Mouse (Mus musculus) heart, embryonic 11.5 days (tissue): ENCODE measurements at regions not wholly inside any gene's neighbourhood (a gene's known extent, or its start where the extent isn't known, plus 50 kb on each side); places are given as distances from the start of the nearest gene placed in this dataset. TPM values are rescaled to one million over a fixed set of nuclear protein-coding genes. Genes with fewer than 3 reads are reported as not detected.

Experiments
- ATAC-seq: fragments of 200-750 bp; cut with Nextera tagmentation; replicated peaks from 2 replicates; pipeline ENCODE4 v1.8.0; 2017; ENCODE audit warnings: moderate library complexity; ENCODE audit not compliant: insufficient number of reproducible peaks, low FRiP score, low TSS enrichment
- H3K27ac ChIP-seq: fragments of 300-500 bp; sonication (generic); 2 replicates; pipeline ENCODE4 v1.5.1; 2014; ENCODE audit warnings: mild to moderate bottlenecking, low read depth, low read length
- H3K27me3 ChIP-seq: fragments of 300-500 bp; sonication (generic); 2 replicates; pipeline ENCODE4 v1.6.1; 2014; ENCODE audit warnings: mild to moderate bottlenecking, low read length, mixed read lengths; ENCODE audit not compliant: control insufficient read depth, insufficient read depth
- H3K36me3 ChIP-seq: fragments of 300-500 bp; sonication (generic); 2 replicates; pipeline ENCODE4 v1.6.1; 2014; ENCODE audit warnings: mild to moderate bottlenecking, low read length, moderate library complexity, mixed read lengths; ENCODE audit not compliant: control insufficient read depth, insufficient read depth
- H3K4me1 ChIP-seq: fragments of 300-500 bp; sonication (generic); 2 replicates; pipeline ENCODE4 v1.6.1; 2014; ENCODE audit warnings: low read length; ENCODE audit not compliant: control insufficient read depth, insufficient read depth
- H3K4me2 ChIP-seq: fragments of 300-500 bp; sonication (generic); 2 replicates; pipeline ENCODE4 v1.6.1; 2014; ENCODE audit warnings: mild to moderate bottlenecking, moderate library complexity
- H3K4me3 ChIP-seq: fragments of 300-500 bp; sonication (generic); 2 replicates; pipeline ENCODE4 v1.5.1; 2014; ENCODE audit warnings: low read depth, low read length
- H3K9ac ChIP-seq: fragments of 300-500 bp; sonication (generic); 2 replicates; pipeline ENCODE4 v1.6.1; 2014; ENCODE audit warnings: mild to moderate bottlenecking, low read depth, low read length, moderate library complexity
- H3K9me3 ChIP-seq: fragments of 300-500 bp; sonication (generic); replicated peaks from 2 replicates; pipeline ENCODE4 v1.6.1; 2016; ENCODE audit warnings: low read length; ENCODE audit not compliant: control insufficient read depth
- WGBS: fragments of 180-500 bp; shearing (Covaris S2); extraction: QIAGEN DNeasy Blood & Tissue Kit; methylation state at CpG from one replicate; pipeline ENCODE4 v1.1.7; 2014; ENCODE audit not compliant: insufficient replicate concordance; 5-methylcytosine and 5-hydroxymethylcytosine counted together
- microRNA-seq: library from miRNA; unstranded; fragments of <30 nt; microRNA quantifications from one replicate; pipeline ENCODE4, GENCODE M21; 2016; ENCODE audit warnings: borderline number of aligned reads

- Histone ChIP-seq H3K9me3 (no peaks in the 10 kb centered on the region), H3K9ac (no peak overlapping the region), H3K4me3 (no peak overlapping the region), H3K27ac (no peak overlapping the region), H3K27me3 (no peaks in the 10 kb centered on the region), H3K4me2 (no peak overlapping the region), H3K36me3 (no peaks in the 10 kb centered on the region), H3K4me1 (no peaks in the 10 kb centered on the region)
- WGBS, result 66% methylated on average over 6 of the region's 6 CpGs
- no peak for ATAC-seq
These were observed 63.9 kb upstream of the Gm10320 start for GRCm38 (mm10) chr13:98555693-98556092.

- Histone ChIP-seq H3K9ac (no peak overlapping the region), H3K27ac (no peak overlapping the region), H3K4me3 (no peak overlapping the region), H3K4me1 (no peaks in the 10 kb centered on the region), H3K9me3 (no peaks in the 10 kb centered on the region), H3K4me2 (no peak overlapping the region), H3K27me3 (no peaks in the 10 kb centered on the region), H3K36me3 (no peaks in the 10 kb centered on the region)
- no peak for ATAC-seq
- WGBS, result 75% methylated on average over 13 of the region's 13 CpGs
These were observed 59.7 kb upstream of the Gm10320 start for GRCm38 (mm10) chr13:98551471-98552020.

GRCm38 (mm10) chr13:98547223-98547622 is 55.4 kb upstream of the Gm10320 start:
- no peak overlapping the region for H3K4me3 ChIP-seq
- H3K27me3 ChIP-seq, result no peaks in the 10 kb centered on the region
- ATAC-seq, result no peak
- H3K4me2 ChIP-seq, result no peak overlapping the region
- no peaks in the 10 kb centered on the region for H3K4me1 ChIP-seq
- no peaks in the 10 kb centered on the region for H3K9me3 ChIP-seq
- no peak overlapping the region for H3K27ac ChIP-seq
- no peaks in the 10 kb centered on the region for H3K36me3 ChIP-seq
- 64% methylated on average over 5 of the region's 5 CpGs for WGBS
- no peak overlapping the region for H3K9ac ChIP-seq

GRCm38 (mm10) chr13:98546116-98546515 is 54.3 kb upstream of the Gm10320 start:
- no peaks in the 10 kb centered on the region for H3K9me3 ChIP-seq
- no peak overlapping the region for H3K27ac ChIP-seq
- ATAC-seq, result no peak
- H3K36me3 ChIP-seq, result no peaks in the 10 kb centered on the region
- WGBS, result 64% methylated on average over 5 of the region's 5 CpGs
- no peaks in the 10 kb centered on the region for H3K27me3 ChIP-seq
- H3K4me1 ChIP-seq, result no peaks in the 10 kb centered on the region
- H3K4me2 ChIP-seq, result no peak overlapping the region
- no peak overlapping the region for H3K4me3 ChIP-seq
- H3K9ac ChIP-seq, result no peak overlapping the region

GRCm38 (mm10) chr13:98545398-98545797 is 53.6 kb upstream of the Gm10320 start:
- H3K27ac ChIP-seq, result no peak overlapping the region
- no peak overlapping the region for H3K4me3 ChIP-seq
- ATAC-seq, result no peak
- H3K36me3 ChIP-seq, result no peaks in the 10 kb centered on the region
- WGBS, result 71% methylated on average over 5 of the region's 5 CpGs
- no peak overlapping the region for H3K9ac ChIP-seq
- H3K4me2 ChIP-seq, result no peak overlapping the region
- H3K4me1 ChIP-seq, result no peaks in the 10 kb centered on the region
- H3K9me3 ChIP-seq, result no peaks in the 10 kb centered on the region
- H3K27me3 ChIP-seq, result no peaks in the 10 kb centered on the region

- Histone ChIP-seq H3K9me3 (no peaks in the 10 kb centered on the region), H3K9ac (no peak overlapping the region), H3K4me1 (no peaks in the 10 kb centered on the region), H3K4me3 (no peak overlapping the region), H3K4me2 (no peak overlapping the region), H3K36me3 (no peaks in the 10 kb centered on the region), H3K27ac (no peak overlapping the region), H3K27me3 (no peaks in the 10 kb centered on the region)
- 79% methylated on average over 10 of the region's 10 CpGs for WGBS
- ATAC-seq, result no peak
These were observed 52.2 kb upstream of the Gm10320 start for GRCm38 (mm10) chr13:98544051-98544450.

Small RNA genes in the stretch of these regions (microRNA-seq; reads per million reads assigned to microRNA genes)
- not detected for gene Gm22698
